Mouse (Mus musculus): Measurements from ENCODE around the gene Tbx10.

The Tbx10 gene

DNA sequence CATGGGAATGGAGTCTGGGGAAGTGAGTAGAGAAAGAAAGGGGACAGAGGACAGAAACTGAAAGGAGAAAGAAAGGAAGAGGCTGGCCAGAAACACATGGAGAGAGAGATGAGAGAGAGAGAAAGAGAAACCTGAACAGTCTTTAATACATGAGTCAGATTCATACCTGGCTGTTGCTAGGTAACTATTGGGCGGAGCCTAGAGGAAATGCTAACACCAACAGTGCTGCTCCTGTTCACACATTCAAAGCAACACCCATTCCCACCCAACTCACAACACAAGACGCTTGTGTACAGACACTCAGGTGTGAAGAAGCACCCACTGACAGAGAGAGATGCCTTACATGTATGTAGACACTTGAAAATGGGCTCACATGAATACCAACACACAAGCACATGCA, 16.7 kb upstream of the Tbx10 start:
- no peak for DNase-seq (ENCODE audit: low spot score in 2 of 2)

DNA sequence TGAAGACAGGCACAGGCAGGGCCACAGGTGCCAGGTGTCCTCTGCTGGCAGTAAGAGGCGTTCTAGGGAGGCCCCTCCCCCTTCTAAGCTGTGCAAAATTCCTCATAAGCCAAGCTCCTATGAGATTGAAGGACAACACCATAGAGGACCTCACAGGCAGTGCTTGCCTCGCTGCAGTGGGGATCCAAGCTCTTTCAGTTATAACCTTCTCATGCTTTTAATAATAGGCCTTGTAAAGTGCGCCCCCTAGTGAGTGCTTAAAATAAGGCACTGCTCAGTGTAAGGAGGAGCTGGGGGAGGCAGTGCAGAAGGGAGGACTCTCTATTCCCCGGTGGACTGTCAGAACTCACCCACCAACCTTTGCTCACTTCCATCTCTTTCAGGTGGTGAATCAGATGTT, 12.2 kb upstream of the Tbx10 start:
- peak in 1 of 2 experiments; percentile 75 for DNase-seq (ENCODE audit: low spot score in 2 of 2)

DNA sequence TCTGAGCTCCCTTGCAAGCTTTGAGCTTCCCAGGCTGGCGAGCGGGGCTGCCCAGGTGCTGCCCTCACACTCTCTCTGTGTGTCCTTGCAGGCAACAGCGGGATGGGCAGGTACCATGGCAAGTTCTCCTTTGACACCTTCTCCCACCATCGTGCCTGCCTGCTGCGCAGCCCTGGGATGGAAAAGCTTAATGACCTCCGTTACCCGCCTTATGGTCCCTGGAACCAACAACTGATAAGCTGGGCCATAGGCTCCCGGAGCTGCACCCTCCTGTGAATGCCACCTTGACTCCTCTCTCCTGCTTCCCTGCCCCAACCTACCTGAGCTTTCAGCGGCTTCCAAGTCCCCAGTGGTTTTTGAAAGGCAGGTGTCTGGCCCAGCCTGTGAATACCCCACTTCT, 11.6 kb upstream of the Tbx10 start:
- no peak for DNase-seq (ENCODE audit: low spot score in 2 of 2)

DNA sequence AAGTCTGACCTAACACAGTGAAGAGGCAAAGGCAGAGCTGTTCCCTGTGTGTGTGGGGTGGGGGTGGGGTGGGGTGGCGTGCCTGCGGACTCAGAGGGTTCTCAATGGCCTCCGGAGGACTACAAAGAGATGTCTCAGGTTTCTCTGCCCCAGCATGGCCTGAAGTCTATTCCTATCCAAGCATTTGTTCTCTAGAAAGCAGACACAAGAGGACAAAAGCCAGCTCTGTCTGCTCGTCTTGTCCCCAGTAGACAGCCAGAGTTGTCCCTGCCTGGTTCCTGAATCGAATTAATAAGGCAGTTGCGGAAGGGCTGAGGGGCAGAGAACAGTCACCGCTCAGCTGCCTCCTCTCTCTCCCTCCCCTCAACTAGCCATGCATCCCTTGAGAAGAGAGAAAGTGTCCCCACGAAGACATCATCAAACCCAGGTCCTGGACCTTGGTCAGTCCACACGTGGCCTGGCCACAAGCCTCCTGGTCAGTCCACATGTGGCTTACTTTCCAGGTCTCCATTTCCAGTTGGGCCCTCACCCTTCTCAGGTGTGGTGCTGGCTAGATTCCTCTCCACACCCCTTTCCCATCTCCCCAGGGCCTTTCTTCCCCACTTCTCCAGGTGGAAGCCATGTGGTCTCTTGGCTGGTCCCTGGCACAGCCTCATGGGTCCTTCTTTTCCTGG, 8.9 kb upstream of the Tbx10 start:
- no peak for DNase-seq (ENCODE audit: low spot score in 2 of 2)

DNA sequence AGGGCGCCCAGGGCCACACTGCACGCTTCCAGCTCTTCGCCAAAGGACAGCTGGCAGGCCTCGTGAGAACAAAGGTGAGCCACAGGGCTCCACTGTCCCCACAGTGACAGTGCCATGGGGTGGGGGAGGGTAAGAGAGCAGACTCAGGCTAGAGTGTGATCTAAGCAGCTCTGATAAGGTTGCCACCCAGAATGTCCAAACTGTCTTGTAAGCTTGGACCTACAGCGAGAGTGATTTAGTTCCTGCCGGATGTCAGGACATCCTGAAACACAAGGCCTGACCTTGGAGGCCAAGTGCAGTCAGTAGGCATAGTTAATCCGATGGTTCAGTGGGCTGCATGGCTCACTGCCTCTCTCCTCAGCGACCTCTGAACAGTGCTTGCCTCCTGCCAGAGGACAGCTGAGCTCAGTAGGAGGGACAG, 7.3 kb upstream of the Tbx10 start:
- DNase-seq (ENCODE audit: low spot score in 2 of 2): no peak

DNA sequence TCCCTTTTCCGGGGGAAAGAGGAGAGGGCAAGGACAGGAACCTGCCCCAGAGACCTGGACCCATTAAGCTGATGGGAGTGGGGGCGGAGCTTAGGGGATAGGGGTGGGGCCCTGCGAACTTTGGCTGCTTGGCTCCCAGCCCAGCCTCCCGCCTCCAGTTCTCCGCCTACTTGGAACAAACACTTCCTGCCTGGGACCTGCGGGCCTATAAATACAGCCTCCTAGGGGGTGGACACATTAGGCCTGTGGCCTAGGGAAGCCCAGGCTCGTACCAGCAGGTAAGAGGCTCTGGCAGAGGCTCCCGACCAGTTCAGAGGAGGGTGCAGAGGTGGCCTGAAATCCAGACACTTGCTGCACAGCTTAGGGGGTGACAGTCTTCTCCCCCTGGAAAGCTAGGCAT, 6.2 kb upstream of the Tbx10 start, which contains the start of gene Acy3:
Gene Acy3 (plus strand): TSS at position 237 of the 400 bp plus-strand sequence.
- peak in 1 of 2 experiments; percentile 32 for DNase-seq (ENCODE audit: low spot score in 2 of 2)

DNA sequence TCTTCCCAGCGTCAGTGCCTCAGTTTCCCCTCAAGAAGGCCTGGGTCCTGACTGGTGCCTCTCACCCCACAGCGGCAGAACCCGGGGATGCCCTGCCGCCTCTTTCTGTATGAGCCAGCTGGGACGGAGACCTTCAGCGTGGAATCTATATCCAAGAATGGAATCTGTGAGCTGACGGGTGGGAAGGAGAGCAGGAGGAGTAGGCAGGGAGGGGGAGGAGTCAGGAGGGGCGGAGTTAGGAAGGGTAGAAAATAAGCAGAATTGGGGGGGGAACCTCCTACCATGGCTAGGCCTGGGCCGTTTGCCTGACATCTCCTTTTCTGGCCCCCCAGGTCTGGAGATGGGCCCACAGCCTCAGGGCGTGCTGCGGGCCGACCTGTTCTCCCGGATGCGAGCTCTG, 4.5 kb upstream of the Tbx10 start:
- no peak for DNase-seq (ENCODE audit: low spot score in 2 of 2)

DNA sequence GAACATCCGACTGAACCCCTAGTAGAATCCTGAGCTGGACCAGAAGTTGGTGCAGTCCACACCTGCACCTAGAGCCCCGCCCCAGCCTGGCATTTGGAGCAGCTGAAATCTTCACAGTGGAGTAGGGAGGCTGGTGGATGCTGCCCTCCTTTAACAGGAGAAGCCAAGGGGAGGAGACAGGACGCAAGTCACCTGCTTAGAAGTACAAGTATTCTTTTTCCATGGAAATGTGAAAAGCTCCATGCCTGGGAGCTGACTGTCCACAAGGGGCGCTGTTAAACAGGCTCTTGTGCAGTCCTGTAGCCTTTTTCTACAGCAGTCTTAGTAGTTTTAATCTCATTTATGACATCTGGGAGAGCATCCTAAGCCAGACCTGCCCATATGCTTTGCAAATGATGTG, 3.8 kb upstream of the Tbx10 start:
- no peak for DNase-seq (ENCODE audit: low spot score in 2 of 2)

DNA sequence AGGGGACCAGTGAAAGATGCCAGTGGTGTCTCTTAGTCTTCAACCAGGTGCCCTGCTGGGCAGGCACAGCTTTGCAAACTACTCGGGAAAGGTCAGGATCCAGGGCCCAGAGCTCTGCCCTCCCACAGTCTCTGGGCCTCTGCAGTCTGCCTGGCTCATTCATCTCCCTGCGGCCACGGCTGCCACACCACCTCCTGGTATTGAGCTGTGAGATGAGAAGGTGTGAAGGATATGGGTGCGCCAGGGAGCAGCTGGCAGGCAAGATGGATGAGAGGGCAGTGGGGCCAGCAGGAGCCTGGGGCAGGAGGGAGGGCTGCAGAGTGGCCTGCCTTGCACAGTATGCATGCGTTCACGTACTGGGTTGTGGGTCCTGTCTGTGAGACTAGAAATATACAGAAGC, 1.7 kb upstream of the Tbx10 start:
- DNase-seq (ENCODE audit: low spot score in 2 of 2): no peak

DNA sequence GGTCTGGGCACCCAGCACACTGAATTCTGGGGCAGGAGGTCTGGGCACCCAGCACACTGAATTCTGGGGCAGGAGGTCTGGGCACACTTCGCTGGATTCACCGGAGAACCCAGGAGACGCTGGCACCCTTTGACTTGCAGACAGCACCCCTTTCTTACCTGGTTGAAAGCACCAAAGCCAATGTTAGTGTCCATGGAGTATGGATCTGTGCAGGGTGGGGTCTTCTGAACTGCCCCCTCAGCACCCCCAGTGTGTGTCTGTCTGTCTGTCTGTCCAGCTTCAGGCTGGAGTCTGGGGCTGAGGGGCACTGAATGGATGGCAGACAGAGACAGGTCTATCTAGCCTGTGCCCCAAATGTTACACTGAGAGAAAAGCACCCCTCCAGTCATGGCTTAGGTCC, 990 bp upstream of the Tbx10 start:
- no peak for DNase-seq (ENCODE audit: low spot score in 2 of 2)

DNA sequence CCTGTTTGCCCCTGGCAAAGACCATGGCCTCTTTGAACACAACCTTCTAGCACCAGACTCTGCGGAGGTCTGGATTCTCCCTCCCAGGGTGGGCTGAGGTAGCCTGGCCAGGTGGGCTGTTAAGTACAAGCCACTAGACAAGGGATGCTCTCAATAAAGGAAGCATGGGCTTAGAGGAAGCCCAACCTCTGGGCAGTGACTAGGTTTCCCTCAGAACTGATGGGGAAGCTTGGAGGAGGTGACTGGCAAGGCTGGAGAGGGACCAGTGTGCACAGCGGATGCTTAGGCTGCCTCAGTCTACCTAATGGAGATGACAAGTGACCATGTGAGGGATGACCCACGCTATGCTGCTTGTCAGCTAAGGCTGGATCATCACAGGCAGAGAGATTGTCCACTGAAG, 586 bp upstream of the Tbx10 start:
- no peak for DNase-seq (ENCODE audit: low spot score in 2 of 2)

DNA sequence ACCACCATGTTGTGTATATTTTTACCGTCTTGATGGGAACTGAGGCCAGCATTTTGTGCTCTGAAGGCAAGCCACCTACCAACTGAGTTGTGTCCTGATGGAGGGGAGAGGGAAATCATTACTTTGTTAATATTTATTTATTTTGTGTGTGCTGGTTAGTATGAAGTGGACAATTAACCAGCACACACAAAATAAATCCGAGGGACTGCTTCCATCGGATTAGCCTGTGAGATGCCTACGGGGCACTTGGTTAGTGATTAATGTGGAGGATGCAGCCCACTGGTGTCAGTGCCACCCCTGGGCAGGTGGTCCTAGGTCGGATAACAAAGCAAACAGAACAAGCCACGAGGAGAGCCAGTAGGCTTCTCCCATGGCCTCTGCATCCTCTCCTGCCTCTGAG, 2.4 kb downstream of the Tbx10 start:
- DNase-seq (ENCODE audit: low spot score in 2 of 2): no peak

DNA sequence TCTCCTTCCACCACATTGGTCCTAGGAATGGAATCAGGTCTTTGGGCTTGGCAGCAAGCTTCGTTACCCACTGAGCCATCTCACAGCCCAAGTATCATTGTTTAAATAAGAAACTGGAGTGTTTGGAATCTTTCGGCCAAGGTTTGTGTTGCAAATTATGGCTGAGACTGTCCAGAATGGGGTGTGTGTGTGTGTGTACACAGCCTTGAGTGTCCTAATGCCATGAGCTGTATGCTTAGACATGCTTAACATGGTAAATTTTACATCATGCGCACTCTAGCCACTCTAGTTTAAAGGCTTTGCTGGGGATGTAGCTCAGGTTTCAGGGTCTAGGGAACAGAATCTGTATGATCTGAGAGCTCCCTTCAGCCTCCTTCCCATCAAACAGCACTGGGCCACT, 3.0 kb downstream of the Tbx10 start:
- no peak for DNase-seq (ENCODE audit: low spot score in 2 of 2)

DNA sequence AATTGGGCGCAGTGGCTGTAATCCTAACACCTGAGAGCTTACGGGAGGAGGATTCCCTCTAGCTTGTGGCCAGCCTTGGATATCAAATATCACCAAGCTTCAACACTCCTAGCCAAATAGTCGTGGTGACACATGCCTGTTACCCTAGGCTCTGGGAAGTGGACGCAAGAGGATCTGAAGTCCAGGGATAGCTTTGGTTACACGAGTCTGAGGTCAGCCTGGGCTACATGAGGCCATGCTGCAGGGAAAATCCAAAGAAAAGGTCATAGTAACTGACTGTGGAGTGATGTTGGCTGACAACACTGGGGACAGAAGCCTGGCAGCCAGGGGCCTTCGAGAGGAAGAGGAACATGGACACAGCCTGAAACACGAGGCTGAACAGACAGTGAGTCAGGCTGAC, 3.6 kb downstream of the Tbx10 start:
- no peak for DNase-seq (ENCODE audit: low spot score in 2 of 2)

DNA sequence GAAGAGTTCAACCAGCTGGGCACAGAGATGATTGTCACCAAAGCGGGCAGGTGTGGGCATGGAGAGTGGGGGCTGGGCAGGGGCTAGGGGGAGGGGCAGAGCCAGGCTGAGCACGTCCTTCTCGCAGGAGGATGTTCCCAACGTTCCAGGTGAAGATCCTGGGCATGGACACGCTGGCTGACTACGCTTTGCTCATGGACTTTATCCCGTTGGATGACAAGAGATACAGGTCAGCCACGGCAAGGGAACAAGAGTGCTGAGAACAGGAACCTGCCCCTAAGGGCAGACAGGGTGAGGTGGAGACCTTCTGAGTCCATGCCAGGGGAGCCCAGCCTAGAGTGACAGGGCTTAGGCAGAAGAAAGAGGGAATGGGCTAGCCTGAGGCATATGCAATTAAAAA, 4.2 kb downstream of the Tbx10 start:
- no peak for DNase-seq (ENCODE audit: low spot score in 2 of 2)

DNA sequence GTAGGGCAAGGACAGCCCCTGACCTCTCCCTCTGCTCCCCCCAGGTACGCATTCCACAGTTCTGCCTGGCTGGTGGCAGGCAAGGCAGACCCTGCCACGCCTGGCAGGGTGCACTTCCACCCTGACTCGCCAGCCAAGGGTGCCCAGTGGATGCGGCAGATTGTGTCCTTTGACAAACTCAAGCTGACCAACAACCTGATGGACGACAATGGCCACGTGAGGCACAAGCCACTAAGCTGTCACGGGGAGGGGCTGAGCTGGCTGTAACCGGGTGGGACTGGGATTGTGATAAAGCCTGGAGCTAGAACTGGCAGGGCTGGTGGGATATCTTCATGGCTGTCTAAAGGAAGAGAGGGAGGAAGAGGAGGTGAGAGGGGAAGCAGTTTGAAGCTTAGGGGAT, 4.7 kb downstream of the Tbx10 start:
- DNase-seq (ENCODE audit: low spot score in 2 of 2): no peak

DNA sequence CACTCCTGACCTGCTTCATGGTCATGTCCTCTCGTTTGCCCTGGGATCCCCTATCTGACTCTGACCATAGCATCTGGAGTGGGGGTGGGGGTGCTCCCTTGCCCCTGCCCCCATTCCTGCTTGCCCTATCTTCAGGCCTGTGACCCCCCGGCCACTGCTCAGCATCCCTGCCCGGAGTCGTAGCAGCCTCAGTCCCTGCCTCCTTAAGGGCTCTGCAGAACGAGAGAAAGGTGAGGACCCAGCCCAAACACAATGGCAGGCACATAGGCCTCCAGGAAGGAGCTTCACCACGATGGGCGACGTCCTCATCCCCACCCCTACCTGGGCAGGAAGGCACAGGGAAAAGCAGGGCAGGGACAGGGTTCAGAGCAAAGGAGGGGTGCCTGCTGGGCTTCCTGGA, 5.8 kb downstream of the Tbx10 start:
- no peak for DNase-seq (ENCODE audit: low spot score in 2 of 2)

DNA sequence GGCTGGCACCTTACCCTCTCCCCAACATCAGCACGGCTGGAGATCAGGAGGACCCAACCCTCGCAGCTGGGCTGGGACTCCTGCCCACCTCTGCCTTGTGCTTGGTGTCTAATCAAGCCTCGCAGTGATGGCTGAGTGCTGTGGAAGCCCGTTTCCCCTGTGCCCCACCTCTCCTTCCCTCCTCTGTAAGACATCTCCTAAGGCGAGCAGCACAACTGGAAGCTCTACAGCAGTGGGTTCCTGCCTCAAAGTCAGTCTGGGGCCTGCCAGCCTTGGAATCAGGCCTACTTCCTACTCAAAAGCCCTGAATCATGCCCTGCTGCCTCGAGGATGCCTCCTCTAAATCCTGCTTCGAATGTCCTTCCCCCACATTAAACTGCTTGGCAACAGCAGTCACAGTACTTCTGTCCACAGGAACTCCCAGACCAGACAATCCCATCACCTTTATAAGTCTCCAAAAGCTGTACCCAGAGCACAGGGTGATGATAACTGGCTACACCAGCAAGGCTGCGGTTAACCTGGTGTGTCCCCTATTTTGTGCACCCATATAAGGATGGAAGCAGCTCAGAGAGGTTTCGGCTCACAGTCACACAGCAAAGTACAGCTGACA, 6.7 kb downstream of the Tbx10 start:
- no peak for DNase-seq (ENCODE audit: low spot score in 2 of 2)

DNA sequence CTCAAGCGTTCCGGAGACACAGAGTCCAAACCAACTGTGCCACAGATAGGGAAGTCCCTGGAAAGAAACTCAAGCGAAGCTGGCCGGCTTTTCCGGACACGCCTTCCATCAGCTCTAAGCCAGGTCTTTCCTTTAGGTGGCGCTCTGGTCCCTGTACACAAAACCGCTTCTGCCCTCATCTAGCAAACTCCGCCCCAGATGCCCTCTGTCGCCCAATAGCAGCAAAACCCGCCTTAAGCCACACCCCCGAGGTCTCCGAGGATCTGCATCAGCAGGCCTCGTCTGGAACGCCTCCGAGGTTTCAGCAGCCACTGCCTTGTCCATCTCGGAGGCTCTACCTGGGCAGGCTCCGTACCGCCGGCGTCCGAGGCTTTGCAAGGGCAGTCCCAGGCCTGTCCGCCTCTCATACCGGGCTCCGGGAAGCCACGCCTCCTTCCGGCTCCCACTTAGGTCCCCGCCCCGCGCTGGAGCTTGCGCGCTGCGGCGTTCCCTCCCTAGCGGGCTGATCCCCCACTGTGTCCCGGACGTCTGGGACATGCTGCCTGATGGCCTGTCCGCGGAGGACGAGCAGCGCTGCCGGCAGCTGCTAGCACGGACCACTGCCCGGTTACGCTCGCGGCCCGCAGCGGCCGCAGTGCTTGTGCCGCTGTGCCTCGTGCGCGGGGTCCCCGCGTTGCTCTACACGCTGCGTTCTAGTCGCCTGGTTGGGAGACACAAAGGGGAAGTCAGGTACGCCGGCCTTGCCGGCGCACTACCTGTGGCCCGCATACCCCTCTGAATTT, 7.8 kb downstream of the Tbx10 start, which contains the start of the genes Nudt8 and Gm49405:
Gene Nudt8 (plus strand): TSS at position 462 of the 782 bp plus-strand sequence.
Gene Gm49405 (plus strand): TSS at position 508 of the 782 bp plus-strand sequence.
- DNase-seq (ENCODE audit: low spot score in 2 of 2): peak; percentile 82 to 91

DNA sequence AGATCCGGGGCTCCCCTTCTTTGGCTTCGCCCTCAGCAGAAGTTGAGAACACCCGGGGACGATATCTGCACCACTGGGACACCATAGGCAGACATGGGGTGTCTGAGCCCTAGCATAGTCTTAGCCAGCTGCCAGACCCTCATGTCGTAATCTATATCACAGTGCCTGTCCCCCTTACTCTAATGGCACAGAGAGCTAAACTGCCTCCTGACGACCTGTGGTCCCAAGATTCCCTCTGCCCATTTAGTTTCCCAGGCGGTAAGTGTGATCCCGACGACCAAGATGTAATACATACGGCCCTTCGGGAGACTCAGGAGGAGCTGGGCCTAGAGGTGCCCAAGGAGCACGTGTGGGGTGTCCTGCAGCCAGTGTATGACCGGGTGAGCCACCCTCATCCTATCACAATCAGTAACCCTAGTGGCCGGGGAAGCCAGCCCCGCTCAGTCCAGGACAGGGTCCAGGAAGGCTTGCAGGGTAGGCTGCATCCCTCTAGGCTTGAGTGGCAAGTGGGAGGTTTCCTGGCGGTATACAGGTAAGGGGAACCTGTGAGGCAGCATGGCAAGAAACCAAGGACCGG, 8.5 kb downstream of the Tbx10 start:
- no peak for DNase-seq (ENCODE audit: low spot score in 2 of 2)

DNA sequence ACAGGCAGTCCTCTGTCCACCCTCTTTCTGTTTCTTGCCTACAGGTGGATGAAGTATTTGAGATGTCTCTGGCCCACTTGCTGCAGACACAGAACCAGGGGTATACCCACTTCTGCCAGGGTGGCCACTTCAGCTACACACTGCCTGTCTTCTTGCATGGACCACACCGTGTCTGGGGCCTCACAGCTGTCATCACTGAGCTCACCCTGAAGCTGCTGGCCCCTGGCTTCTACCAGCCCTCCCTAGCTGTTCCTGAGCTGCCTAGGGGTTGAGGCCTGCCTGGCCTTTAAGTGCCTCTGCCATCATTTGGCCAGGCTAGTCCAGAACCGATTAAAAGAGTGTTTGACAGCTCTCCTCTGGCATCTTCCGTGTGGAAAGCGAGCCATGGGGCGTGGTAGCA, 9.2 kb downstream of the Tbx10 start:
- no peak for DNase-seq (ENCODE audit: low spot score in 2 of 2)

DNA sequence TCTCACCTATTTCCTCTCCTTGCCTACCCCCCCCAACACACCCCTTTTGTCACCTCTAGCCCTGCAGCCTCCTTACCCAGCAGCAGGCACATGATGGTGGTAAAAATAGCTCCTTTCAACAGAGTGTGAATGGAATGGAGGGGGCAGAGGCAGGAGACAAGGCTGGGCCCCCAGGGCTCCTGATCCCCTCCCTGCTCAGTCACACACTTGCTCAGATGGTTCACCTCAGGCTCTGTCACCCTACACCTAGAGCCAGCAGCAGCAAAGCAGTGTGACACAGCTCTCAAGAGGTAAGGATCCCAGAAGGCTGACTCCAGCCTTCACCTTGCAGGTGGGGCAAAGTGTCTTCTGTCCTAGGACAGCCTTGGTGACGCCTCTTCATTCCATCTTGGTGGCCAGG, 10.6 kb downstream of the Tbx10 start, which contains the start of gene Doc2g:
Gene Doc2g (plus strand): TSS at position 202 of the 400 bp plus-strand sequence.
- no peak for DNase-seq (ENCODE audit: low spot score in 2 of 2)

Data from cerebellum, postnatal 4 days (tissue).